Mouse (Mus musculus) spleen, adult 2 months (tissue): ENCODE data around the gene Tenm4. TPM values are rescaled to one million over a fixed set of nuclear protein-coding genes. Genes with fewer than 3 reads are reported as not detected.

Source experiments
- DNase-seq, 2 experiments: peaks; one replicate each; pipeline versions ENCODE4 v3.0.0 to v3.0.0-alpha.2; 2012 to 2021; ENCODE audit warnings: low spot score in 2 of 2, low read depth in 1 of 2
- H3K27ac ChIP-seq: fragments of 200-500 bp; 2 replicates; pipeline ENCODE4 v1.5.1; 2012; ENCODE audit warnings: low read length, inconsistent platforms; ENCODE audit not compliant: insufficient read depth
- H3K27me3 ChIP-seq: fragments of 200-500 bp; 2 replicates; pipeline ENCODE4 v1.6.1; 2012; ENCODE audit warnings: mild to moderate bottlenecking, moderate library complexity, low read length, inconsistent platforms; ENCODE audit not compliant: control insufficient read depth, insufficient read depth
- H3K36me3 ChIP-seq: fragments of 200-500 bp; 2 replicates; pipeline ENCODE4 v1.6.1; 2012; ENCODE audit warnings: mild to moderate bottlenecking, low read length, inconsistent platforms; ENCODE audit not compliant: control insufficient read depth, insufficient read depth
- H3K4me1 ChIP-seq: fragments of 200-500 bp; 2 replicates; pipeline ENCODE4 v1.6.1; 2011; ENCODE audit warnings: inconsistent platforms; ENCODE audit not compliant: control insufficient read depth, insufficient read depth, insufficient read length
- H3K4me3 ChIP-seq: fragments of 200-500 bp; 2 replicates; pipeline ENCODE4 v1.5.1; 2011; ENCODE audit warnings: mild to moderate bottlenecking, inconsistent platforms; ENCODE audit not compliant: insufficient read depth, insufficient read length; ENCODE audit errors: extremely low read depth
- CTCF ChIP-seq: fragments of 200-500 bp; IDR thresholded peaks from 2 replicates; pipeline ENCODE4 v1.5.1; 2011; ENCODE audit warnings: mild to moderate bottlenecking, inconsistent platforms; ENCODE audit not compliant: insufficient read depth, insufficient read length, insufficient replicate concordance; ENCODE audit errors: extremely low read depth
- POLR2A ChIP-seq: fragments of 200-500 bp; IDR thresholded peaks from 2 replicates; pipeline ENCODE4 v1.6.1; 2011; ENCODE audit warnings: low read depth, low read length, inconsistent platforms
- WGBS: fragments of 180-500 bp; shearing (Covaris S2); methylation state at CpG from one replicate; pipeline ENCODE4 v1.1.7; 2018; 5-methylcytosine and 5-hydroxymethylcytosine counted together
- polyA plus RNA-seq: library from polyadenylated mRNA; depleted of rRNA; stranded (reverse); fragments of >200 nt; gene quantifications from 2 replicates; pipeline ENCODE4 v1.2.3, GENCODE M21; 2012

Tenm4 gene
- polyA plus RNA-seq, 1 experiment, result 1.2 TPM

DNA sequence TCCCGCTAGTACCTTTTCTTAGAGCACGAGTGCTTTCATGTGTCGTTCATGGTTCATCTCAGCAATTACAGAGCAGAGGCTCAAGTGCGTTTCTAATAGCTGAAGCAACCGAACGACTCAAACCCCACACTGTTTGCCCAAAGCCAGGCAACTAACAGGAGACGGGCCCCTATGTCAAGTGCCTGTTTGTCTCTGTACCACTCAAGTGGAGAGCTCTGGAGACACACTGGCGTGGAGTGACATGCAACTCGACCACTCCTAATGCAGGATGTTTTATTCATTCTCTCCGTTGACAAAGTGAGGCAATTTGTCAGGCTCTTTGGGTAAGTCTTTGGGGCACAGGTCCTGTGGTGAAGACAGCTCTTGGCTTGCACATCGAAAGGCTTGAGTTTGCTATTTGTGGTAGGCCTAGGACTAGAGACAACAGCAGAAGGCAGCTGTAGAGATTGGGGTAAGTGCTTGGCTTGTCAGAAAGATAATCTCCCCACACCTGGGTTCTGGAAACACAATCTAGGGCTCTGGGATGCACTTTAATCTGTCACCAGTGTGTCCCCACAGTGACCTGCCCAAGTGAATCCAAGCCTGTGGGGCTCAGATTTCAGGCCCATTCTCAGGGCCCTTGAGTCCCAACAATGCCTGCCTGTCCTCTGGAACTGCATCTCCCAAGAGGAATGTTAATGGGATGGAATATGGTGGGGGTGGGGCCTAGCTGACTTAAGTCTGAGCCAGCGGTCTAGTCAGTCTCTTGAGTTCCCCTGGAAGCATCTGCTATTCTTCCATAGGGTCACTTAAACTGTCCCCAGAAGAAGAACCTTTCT, 490.5 kb downstream of the Tenm4 start:
- DNase-seq, result no peak
- Histone ChIP-seq H3K27me3 (no peaks in the 10 kb centered on the region), H3K36me3 (no peaks in the 10 kb centered on the region), H3K4me3 (no peak overlapping the region), H3K27ac (no peak overlapping the region), H3K4me1 (no peaks in the 10 kb centered on the region)
- TF ChIP-seq POLR2A (no peak), CTCF (no peak)
- 90% methylated on average over 12 of the region's 12 CpGs for WGBS

DNA sequence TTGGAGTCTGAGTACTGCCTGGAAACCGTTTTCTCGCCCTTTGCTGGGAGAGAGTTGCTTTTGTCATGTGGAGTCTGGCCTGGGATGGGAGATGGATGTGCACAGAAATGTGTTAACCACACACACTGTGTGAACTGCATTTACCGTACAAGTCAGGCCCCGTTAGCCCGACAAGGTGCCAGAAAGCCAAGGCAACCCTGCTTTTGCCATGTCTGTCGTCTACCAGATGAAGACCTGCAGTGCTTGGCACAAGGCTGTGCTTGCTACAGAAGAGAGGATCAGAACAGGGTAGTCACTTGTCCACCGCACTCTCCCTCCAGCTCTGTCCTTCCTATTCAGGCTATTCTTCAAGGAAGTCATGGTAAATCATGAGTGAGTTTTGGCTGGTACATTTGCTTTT, 492.3 kb downstream of the Tenm4 start:
- no peak for DNase-seq
- Histone ChIP-seq H3K27ac (no peak overlapping the region), H3K4me1 (no peaks in the 10 kb centered on the region), H3K36me3 (no peaks in the 10 kb centered on the region), H3K27me3 (no peaks in the 10 kb centered on the region), H3K4me3 (no peak overlapping the region)
- TF ChIP-seq POLR2A, result no peak
- no peak for TF ChIP-seq CTCF
- 91% methylated on average over 7 of the region's 7 CpGs for WGBS

DNA sequence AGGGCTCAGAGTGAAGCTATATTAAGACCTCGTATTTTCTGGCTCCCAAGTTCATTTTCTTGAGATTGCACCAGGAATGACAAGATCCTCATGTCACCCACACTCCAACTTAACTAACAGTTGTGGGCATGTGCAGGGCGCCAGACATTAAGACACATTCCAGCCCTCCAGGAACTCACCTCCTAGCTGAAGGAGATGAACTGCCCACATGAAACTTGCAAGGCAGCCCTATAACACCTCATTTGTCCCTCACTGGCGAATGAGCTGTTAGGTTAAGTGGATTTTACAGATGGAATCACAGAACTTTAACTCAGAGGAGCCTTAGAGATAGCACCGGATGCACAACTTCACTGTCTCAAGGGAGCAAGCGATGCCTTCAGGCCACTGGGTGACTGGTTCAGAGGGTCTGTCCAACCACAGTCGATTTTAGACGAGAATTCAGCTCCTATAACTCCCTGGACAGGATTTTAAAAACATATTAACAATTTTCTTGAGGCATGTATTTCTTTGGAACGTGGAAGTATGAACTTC, 495.4 kb downstream of the Tenm4 start:
- Histone ChIP-seq H3K4me3 (no peak overlapping the region), H3K36me3 (no peaks in the 10 kb centered on the region), H3K27ac (no peak overlapping the region), H3K27me3 (no peaks in the 10 kb centered on the region), H3K4me1 (no peaks in the 10 kb centered on the region)
- TF ChIP-seq CTCF (no peak), POLR2A (no peak)
- no peak for DNase-seq
- WGBS, result 83% methylated on average over 8 of the region's 8 CpGs

DNA sequence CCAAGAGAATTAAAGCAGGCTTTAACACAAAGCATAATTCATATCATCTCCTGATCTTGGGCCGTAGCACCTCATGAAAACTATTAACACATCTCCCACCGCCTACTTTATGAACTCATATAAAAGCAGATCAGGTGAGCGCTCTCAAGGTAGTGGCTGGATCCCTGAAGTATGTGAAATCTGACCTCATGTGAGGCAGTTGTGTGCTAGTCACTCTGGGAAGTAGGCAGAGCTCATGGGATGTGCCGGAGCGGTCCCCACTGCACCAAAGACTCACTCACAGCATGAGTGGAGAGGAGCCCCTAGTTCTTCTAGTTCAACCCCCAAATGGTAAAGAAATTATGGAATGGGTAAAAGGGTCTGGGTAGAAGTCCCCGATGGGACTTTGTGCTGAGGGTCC, 496.6 kb downstream of the Tenm4 start:
- no peak for DNase-seq
- Histone ChIP-seq H3K4me3 (no peak overlapping the region), H3K4me1 (no peaks in the 10 kb centered on the region), H3K36me3 (no peaks in the 10 kb centered on the region), H3K27me3 (no peaks in the 10 kb centered on the region), H3K27ac (no peak overlapping the region)
- no peak for TF ChIP-seq POLR2A
- 94% methylated on average over 6 of the region's 6 CpGs for WGBS

DNA sequence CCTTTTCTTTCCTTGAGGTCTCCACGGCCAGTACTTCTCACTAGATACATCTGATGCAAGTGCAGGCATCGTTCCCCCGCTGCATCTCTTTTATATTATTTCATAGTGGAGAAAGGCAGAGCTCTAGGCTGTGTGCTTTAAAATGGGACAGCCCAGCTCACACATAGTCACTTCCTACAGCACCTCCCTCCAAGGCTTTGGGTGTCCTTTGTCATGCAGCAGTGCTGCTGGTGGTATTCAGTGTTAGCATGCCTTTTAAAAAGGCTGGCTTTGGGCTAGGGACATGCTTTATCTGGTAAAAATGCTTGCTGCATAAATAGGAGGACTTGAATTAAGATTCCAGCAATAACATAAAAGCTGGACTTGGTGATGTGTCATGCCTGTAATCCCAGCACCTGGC, 499.0 kb downstream of the Tenm4 start:
- no peaks in the 10 kb centered on the region for H3K4me1 ChIP-seq
- no peak for DNase-seq
- TF ChIP-seq CTCF, result no peak
- TF ChIP-seq POLR2A, result no peak
- no peaks in the 10 kb centered on the region for H3K36me3 ChIP-seq
- no peaks in the 10 kb centered on the region for H3K27me3 ChIP-seq
- no peak overlapping the region for H3K27ac ChIP-seq
- 92% methylated on average over 3 of the region's 3 CpGs for WGBS
- H3K4me3 ChIP-seq, result no peak overlapping the region

DNA sequence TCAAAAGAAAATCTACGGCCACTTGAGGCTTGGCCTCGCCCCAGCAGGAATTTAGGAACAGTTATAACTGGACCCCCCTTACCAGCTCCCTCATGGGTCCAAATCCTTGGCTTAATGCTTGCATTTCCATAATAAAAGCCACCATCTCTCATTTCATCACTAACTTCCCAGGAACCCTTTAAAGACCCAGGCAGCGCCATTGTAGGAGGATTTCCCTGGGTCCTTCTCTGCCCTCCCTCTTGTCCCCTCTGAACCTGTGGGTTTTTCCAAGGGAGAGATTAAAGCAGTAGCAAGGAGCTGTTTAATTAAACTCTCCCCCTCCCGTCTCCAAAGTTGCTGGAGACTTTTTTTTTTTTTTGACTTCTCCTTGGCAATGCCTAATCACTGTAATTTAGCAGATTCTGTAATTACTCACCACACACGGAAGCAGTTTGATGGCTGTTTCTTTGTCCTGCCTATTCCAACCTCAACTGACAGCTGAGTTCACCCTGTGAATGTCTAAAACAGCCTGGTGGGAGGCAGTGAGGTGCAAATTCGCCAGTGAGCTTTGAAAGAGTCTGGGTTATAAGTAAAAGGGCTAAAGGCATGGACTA, 501.4 kb downstream of the Tenm4 start:
- WGBS, result 68% methylated on average over 6 of the region's 6 CpGs
- H3K27me3 ChIP-seq, result no peaks in the 10 kb centered on the region
- H3K27ac ChIP-seq, result no peak overlapping the region
- H3K4me1 ChIP-seq, result no peaks in the 10 kb centered on the region
- DNase-seq, result no peak
- no peaks in the 10 kb centered on the region for H3K36me3 ChIP-seq
- no peak for TF ChIP-seq POLR2A
- TF ChIP-seq CTCF, result no peak
- H3K4me3 ChIP-seq, result no peak overlapping the region

DNA sequence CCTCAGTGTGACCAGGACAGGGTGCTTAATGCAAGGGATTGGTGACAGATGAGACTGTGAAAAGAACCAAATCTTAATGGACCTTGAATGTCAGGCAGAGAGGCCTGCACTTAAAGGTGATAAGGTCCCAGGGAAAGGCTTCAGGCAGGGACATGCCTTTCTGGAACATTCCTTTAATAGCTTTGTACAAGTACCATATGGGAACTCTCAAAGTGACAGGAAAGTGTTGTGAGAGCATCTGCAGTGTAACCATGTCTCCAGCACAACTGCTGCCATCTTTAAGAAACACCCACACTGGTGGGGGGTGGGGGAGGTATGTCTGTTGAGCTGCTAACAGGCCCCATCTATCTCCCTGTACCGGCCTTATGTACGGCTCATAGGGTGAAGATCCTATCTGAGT, 506.0 kb downstream of the Tenm4 start:
- Histone ChIP-seq H3K27me3 (no peaks in the 10 kb centered on the region), H3K27ac (no peak overlapping the region), H3K4me3 (no peak overlapping the region), H3K36me3 (no peaks in the 10 kb centered on the region), H3K4me1 (no peaks in the 10 kb centered on the region)
- TF ChIP-seq CTCF, result no peak
- TF ChIP-seq POLR2A, result no peak
- 92% methylated on average over 2 of the region's 2 CpGs for WGBS
- DNase-seq, result no peak
